Comparison of ENCODE assay signal across 9 mouse cellular contexts in the genomic region with DNA sequence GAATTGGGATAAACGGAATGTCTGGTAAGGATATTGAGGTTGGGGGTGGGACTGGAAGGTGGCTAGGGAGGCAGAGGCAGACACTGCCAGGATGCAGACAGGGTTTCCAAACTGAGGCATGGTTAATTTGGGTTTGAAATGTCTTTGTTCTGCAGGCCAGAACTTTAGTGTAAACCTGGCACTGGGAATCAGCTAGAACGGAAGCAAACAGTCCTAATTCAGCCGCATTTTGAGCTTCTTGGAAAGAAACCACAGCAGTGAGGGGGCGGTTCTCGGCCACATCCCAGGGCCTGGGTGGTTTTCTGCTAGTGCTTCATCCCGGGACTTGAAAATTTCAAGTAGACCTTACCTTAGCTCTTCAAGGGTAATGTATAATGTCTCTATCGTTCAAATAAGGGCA.
DNase-seq lines count a peak whose midpoint lies in the region; ATAC-seq and TF ChIP-seq lines count a peak whose summit lies in the region.
"Had no signal": no experiment of that assay in that cellular context is flagged by ENCODE, and none has a peak within 500 bp of the region (broad histone marks: within the 10 kb centered on the region; RNA-seq: fewer than 3 reads in every experiment).

No protein-coding gene starts in this region.

- H3K27me3 ChIP-seq in kidney, adult 2 months (replicated peaks; ENCODE audit: control insufficient read depth, insufficient read depth, low read length), result no peaks in the 10 kb centered on the region
- H3K27me3 ChIP-seq in kidney, embryonic 15.5 days, result no peaks in the 10 kb centered on the region
- H3K27me3 ChIP-seq in embryonic facial prominence, embryonic 15.5 days, result no peaks in the 10 kb centered on the region
- H3K27me3 ChIP-seq: liver, embryonic 13.5 days had no signal

- no peak overlapping the region for H3K9ac ChIP-seq in kidney, embryonic 15.5 days
- H3K9ac ChIP-seq in embryonic facial prominence, embryonic 15.5 days, result no peak overlapping the region
- H3K9ac ChIP-seq: liver, embryonic 13.5 days had no signal

- H3K36me3 ChIP-seq in kidney, adult 2 months (ENCODE audit: control insufficient read depth, insufficient read depth, low read length), result no peaks in the 10 kb centered on the region
- no peaks in the 10 kb centered on the region for H3K36me3 ChIP-seq in kidney, embryonic 15.5 days
- no peaks in the 10 kb centered on the region for H3K36me3 ChIP-seq in embryonic facial prominence, embryonic 15.5 days
- H3K36me3 ChIP-seq: liver, embryonic 13.5 days had no signal

- no peak overlapping the region for H3K27ac ChIP-seq in kidney, adult 2 months (ENCODE audit: insufficient read depth, low read depth, low read length)
- H3K27ac ChIP-seq in kidney, embryonic 15.5 days, result no peak overlapping the region
- H3K27ac ChIP-seq in embryonic facial prominence, embryonic 15.5 days (replicated peaks), result 0 out of 2 replicates have a peak overlapping the region, but pooled peaks have one; percentile 12
- H3K27ac ChIP-seq: liver, embryonic 13.5 days had no signal

- intact Hi-C loops in heart, postnatal 14 days (cut with DNase I), result loop anchor here (1.0 kb wide), 1 partner anchor 41 kb away; no protein-coding TSS in a partner anchor

- no peak for ATAC-seq in kidney, embryonic 15.5 days (replicated peaks; ENCODE audit: low FRiP score)
- no peak for ATAC-seq in embryonic facial prominence, embryonic 15.5 days (ENCODE audit: insufficient number of reproducible peaks, low FRiP score, low TSS enrichment, low read depth)

- no peak for TF ChIP-seq POLR2A in kidney, adult 2 months (IDR thresholded peaks at IDR 0.05; ENCODE audit: low read depth, low read length)

- DNase-seq in kidney, adult 2 months, result peak; percentile 37
- peak; percentile 37 to 59 for DNase-seq in heart, postnatal 14 days
- peak; percentile 56 for DNase-seq in lung, postnatal 25 days (ENCODE audit: low spot score)
- no peak for DNase-seq in yolk sac, embryonic 10.5 days (ENCODE audit: low spot score)
- DNase-seq in embryo, embryonic 10 days (ENCODE audit: low spot score), result no peak
- no peak for DNase-seq in retina, embryonic 14.5 days (ENCODE audit: low spot score)
- DNase-seq: liver, embryonic 13.5 days had no signal

- no peak overlapping the region for H3K4me2 ChIP-seq in kidney, embryonic 15.5 days
- no peak overlapping the region for H3K4me2 ChIP-seq in embryonic facial prominence, embryonic 15.5 days (replicated peaks)
- H3K4me2 ChIP-seq: liver, embryonic 13.5 days had no signal

- peaks cover 13% of the 10 kb centered on the region; the same call in 1 of the 2 replicates for H3K4me1 ChIP-seq in kidney, adult 2 months (ENCODE audit: control insufficient read depth, insufficient read depth, low read length)
- H3K4me1 ChIP-seq in kidney, embryonic 15.5 days, result peaks cover 27% of the 10 kb centered on the region
- peaks cover 28% of the 10 kb centered on the region for H3K4me1 ChIP-seq in embryonic facial prominence, embryonic 15.5 days

- no peaks in the 10 kb centered on the region for H3K9me3 ChIP-seq in kidney, embryonic 15.5 days (replicated peaks)
- H3K9me3 ChIP-seq in embryonic facial prominence, embryonic 15.5 days (replicated peaks), result no peaks in the 10 kb centered on the region
- H3K9me3 ChIP-seq: liver, embryonic 13.5 days had no signal

- no peak overlapping the region for H3K4me3 ChIP-seq in kidney, adult 2 months (ENCODE audit: insufficient read depth, low read depth, low read length)
- H3K4me3 ChIP-seq in kidney, embryonic 15.5 days (replicated peaks), result no peak overlapping the region
- H3K4me3 ChIP-seq in embryonic facial prominence, embryonic 15.5 days (replicated peaks), result no peak overlapping the region
- H3K4me3 ChIP-seq: liver, embryonic 13.5 days had no signal

- no peak for TF ChIP-seq CTCF in kidney, adult 2 months (conservative IDR thresholded peaks at IDR 0.05; ENCODE audit: insufficient read depth, insufficient read length, low read depth, low read length)

- WGBS in kidney, adult 2 months, result 69% methylated on average over 7 of the region's 7 CpGs
- 63% methylated on average over 7 of the region's 7 CpGs for WGBS in kidney, embryonic 15.5 days
- 49% methylated on average over 7 of the region's 7 CpGs for WGBS in embryonic facial prominence, embryonic 15.5 days

Comparison
In these comparisons a context has a peak if more than half of its experiments do, and no peak if none do; other contexts are left out.
1. DNase-seq: peak in kidney, adult 2 months (single experiment), heart, postnatal 14 days (2 of 2) and lung, postnatal 25 days (single experiment); none in yolk sac, embryonic 10.5 days (single experiment), embryo, embryonic 10 days (single experiment) and retina, embryonic 14.5 days (single experiment).